Mouse (Mus musculus) fibroblast of lung, adult 2 months (primary cell): ENCODE results near the gene Olfr1416.
"Not testable (repeated sequence)": the region's sequence is repeated elsewhere in the genome, so short reads cannot be mapped to it uniquely, and the experiment has no call there.

ENCODE experiments used
- DNase-seq: peaks from one replicate; pipeline ENCODE4 v3.0.0-alpha.2; 2011; ENCODE audit warnings: low read depth

Gene Olfr1416

GRCm38 (mm10) chr1:92485013-92485412 is at the start of gene Olfr1416:
Gene Olfr1416 (minus strand): TSS chr1:92485113.
- no peak for DNase-seq

- DNase-seq: no peak
These were observed 38.9 kb upstream of the Olfr1416 start for GRCm38 (mm10) chr1:92523764-92524163.

DNA sequence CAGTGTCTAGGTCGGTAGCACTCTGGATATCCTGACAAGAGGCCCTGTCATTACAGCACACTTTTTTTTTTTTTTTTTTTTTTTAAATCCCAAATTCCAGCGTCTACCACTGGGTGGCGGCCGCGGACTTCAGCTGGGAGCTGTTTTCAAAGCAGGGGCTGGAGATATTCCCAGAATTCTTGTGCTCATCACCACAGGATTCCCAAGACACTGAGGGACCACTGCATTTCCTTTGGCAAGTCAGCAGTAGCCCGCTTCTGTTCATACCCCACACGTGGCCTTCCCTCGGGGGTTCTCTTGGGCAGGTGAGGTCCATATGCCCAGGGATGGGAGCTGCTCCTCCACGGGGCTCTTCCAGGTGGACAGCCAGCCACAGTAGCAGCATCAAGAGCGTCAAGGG is 36.5 kb upstream of the Olfr1416 start:
- DNase-seq: peak; percentile 30

GRCm38 (mm10) chr1:92519046-92519445 is 34.1 kb upstream of the Olfr1416 start:
- no peak for DNase-seq

DNA sequence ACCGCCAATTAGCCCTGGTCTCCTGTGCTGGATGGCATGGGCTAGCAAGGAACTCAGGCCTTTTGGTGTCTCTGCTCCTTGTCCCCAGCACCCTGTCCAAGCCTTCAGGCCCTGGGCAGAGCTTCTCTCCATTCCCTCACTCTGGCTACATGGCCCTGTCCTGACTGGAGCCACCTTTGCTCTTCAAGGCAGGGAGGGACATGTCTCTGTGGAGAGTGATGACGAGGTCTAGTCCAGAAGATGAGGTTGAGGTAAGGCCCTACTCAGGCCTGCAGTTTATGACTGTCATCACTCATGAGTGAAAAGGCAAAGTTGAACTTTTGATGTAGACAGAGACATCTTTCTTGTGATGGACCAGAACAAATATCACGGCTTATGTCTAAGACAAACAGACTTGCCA is 33.6 kb upstream of the Olfr1416 start, which contains the start of gene Olfr1414:
Gene Olfr1414 (minus strand): TSS at position 101 of the 400 bp plus-strand sequence.
- DNase-seq: no peak

DNA sequence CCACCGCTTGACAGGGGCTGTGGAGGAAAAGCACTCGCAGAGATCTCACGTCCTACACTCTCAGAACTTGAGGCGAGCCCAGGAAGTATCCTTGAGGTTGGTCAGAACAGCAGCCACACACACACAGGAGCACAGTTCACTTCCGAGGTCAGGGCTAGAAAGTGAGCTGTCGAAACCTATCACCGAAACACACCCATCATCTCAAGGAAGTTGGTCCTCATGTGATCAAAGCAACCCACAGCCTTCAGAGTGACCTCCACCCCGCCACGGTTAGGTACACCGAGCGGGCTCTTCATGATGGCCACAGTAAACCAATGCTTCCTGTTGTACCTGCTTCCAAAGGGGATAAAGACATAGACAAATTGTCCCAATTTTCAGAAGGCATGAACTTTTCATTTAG is 30.5 kb upstream of the Olfr1416 start:
- no peak for DNase-seq

- not testable (repeated sequence) for DNase-seq
These were observed 26.7 kb upstream of the Olfr1416 start for GRCm38 (mm10) chr1:92511646-92512045.

- no peak for DNase-seq
These were observed 11.1 kb upstream of the Olfr1416 start, which contains the start of gene Olfr1415 for GRCm38 (mm10) chr1:92496001-92496400. Gene Olfr1415 (minus strand): TSS chr1:92496101.

GRCm38 (mm10) chr1:92474066-92474578 is 10.8 kb downstream of the Olfr1416 start:
- no peak for DNase-seq

DNA sequence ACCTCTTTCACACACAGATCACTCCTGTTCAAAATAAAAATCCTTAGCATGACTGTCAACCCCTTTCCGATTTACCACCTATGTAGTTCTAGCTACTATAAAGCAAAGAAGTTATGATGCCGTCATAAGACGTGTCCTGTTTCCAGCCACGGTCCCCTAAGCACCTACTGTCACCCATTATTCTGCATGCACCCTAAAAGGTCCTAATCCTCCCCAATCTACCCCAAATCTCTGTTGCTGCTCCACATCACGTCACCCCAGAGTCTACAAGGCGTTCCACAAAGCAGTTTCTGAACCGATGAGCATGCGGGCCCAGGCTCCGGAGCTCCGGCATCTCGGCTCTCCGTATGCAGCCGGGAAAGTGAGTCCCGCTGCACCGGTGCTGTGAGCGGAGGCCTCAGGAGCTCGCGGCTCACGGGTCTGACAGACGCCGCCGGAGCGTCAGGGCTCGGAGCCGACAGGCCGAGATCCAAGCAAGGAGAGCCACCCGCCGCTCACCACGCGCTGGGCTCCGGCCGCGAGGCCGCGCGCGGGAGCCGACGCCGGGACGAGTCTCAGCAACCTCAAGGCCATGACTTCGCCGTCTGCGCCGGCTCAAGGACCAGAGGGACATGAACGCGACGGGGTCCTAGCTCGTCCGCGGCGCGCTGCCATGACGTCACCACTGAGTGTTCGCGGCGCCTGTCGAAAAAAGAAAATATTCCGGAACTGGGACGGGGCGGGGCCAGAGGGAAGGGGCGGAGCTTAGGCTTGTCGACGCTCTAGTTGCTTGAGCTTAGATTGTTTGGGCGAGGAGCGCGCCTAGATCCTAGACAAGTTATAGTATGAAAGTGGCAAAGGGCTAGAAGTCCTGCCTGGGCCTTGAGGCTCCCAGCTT is 11.5 kb downstream of the Olfr1416 start, which contains the start of gene Ndufa10:
Gene Ndufa10 (minus strand): TSS at position 696 of the 877 bp plus-strand sequence.
- peak; percentile 79 for DNase-seq

DNA sequence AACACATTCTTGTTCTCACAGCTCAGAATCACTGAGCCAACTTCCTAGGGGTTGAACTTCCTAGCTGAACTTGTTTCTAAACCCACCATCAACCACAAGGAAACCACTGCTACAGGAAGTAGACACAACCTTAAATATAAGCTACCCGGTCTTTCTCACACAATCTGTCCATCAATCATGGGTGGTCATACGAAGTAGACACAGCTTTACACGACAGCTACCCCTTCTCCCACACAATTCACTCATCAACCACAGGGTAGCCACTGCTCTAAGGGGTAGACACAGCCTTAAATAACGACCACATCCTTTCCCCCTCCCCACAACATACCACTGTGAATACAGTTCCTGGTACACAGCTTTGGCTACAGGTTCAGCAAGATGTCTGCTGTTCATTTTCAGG is 16.0 kb downstream of the Olfr1416 start:
- no peak for DNase-seq

GRCm38 (mm10) chr1:92458416-92458815 is 26.5 kb downstream of the Olfr1416 start:
- no peak for DNase-seq

DNA sequence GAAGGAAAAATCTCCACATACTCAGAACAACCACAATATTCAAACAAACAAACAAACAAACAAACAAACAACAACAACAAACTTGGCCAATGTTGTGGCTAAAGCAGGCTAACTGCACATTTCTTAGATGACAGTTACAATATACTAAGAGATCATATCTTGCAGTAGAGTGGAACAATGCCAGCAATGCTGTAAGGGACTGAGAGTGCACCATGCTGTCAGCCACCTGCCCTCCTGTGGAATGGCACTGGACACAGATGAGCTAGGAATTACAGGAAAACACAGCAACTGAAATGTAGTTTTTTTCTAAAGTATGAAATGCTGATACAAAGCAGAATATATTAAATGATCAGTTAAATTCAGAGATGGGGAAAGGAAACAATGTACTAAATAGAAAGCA is 27.2 kb downstream of the Olfr1416 start:
- no peak for DNase-seq

DNA sequence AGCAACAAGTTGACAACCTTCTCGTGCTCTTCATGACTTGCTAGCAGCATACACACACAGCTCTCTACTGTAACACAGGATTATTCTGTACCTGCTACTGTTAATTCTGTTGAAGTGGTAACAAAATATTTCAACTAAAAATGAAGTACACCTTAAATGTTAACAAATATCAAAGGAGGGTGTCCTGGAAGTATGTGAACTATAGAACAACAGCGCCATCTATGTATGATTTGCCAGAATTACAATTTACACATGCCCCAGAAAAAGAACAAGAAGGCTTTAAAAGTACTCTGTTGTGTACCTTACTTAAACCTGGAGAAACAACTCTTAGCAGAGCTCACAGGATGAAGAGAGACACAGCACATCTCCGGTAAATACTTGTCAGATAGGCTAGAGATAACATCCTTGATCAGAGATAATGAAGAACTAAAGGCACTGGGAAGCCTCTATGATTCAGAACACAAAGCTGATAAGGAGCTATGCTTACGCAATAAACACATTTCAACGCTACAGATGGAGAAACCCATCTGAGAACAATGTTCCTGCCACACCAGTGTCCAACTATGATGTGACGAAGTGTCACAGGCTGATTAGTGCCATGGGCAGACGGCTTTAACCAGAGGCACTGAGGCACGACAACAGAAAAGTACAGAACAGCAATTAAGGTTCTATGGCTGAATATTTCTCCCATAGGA is 31.0 kb downstream of the Olfr1416 start:
- no peak for DNase-seq

DNA sequence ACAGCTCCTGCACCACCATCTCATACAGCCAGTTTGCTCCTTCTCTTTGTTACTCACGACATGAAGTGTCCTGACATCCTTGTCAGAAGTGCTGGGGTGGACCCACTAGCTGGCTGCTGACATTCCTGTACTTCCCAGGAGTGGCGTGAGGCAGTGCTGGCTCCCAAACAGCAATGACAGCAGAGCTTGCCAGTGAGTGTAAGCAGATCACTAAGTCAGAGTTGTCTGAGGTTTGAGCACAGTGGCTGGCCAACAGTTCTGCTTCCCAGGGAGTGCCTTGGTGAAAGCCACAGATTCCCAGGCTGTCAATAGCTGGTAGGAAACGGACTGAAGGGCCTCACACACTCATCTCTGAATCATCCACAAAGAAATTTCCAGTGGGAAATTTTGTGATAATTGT is 36.6 kb downstream of the Olfr1416 start:
- peak; percentile 64 for DNase-seq

DNA sequence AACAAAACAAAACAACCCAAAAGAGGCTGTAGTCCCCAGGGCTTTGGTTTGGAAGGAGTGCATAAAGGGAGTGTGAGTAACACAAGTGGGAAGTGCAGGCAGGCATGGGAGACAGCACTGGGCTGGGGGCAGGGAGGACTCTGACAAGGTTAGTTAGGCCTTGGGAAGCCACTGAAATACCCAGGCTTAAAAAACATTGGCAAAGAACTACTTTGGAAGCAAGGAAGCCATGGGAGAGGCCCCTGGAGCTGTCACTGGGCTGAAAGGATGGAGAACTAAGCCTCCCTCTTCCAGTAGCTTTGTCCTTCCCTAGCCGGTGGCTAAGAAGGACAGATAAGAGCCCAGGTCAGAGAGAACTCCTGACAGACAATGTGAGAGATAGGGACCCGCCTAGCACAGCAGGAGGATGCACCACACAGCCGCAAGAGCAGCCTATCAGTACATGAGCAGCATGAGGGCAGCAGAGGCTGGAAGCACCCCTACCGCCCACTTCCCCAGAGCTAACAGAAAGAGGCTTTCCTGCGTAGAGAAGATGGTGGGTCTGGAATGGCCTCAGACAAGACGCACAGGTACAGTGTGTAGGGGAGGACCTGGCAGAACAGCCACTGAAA is 43.4 kb downstream of the Olfr1416 start:
- no peak for DNase-seq

- no peak for DNase-seq
These were observed 44.7 kb downstream of the Olfr1416 start for GRCm38 (mm10) chr1:92440066-92440750.

DNA sequence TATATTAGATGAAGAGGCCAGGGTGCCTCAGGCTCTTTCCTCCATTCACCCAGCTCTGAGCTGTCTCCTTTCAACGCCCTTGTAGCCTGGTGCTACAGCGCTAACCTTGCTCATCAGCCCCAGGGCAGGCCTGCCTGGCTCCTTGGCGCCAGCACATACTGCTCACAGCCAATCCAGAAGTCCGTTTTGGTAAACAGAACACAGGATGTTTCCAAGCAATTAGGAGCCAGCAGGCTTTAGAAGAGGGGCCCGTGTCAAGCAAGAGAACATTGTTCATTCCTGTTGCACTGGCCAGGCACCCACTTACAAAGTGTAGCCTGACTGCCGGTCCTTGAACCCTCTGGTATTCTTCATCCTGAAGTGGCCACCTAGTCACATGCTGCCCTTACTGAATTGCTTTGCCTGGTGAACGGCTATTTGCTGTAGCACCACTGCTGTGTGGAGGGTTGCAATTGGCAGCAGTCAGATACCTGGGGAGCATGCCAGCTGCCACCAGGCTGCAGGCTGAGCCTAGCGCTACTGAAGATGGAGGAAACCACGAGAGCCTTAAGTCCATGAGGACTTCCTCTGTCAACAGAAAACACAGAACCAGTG is 47.1 kb downstream of the Olfr1416 start:
- DNase-seq: no peak

GRCm38 (mm10) chr1:92436831-92437321 is 48.0 kb downstream of the Olfr1416 start:
- DNase-seq: no peak

DNA sequence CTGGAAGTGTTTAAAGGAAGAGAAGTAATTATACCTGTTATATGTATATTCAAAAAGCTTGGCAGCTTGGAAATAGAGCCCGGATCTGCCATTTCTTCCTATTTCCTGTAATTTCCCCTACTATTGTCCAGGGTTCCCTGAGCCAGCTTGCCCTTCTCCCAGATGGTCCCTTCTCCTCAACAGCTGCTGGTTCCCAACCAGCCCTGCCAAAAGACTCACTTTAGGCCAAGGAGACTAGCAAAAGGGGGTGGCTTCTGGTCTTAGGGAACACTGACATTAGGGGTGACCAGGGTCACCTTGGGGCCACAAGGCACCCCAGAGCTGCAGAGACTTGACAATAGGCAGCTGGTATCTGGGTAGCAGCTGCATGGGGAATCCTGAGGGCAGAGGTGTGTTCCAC is 49.9 kb downstream of the Olfr1416 start:
- DNase-seq: no peak

DNA sequence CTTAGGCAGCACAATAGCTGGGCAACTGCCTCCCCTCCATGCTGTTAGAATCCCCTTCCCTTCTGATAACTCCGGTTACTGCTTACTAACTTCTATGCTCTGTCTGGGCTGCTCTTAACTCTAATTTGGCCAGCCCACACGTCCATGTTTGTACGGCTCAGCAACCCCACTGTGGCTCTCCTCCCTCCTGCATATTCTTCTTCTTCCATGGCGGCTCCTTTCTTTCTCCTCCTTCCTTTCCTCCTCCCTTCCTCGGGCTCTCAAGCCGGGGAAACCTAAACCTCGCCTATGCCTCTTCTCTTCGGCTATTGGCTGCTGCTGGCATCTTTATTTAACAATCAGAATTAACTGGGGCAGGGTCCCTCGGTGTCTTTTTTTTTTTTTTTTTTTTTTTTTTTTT is 52.1 kb downstream of the Olfr1416 start:
- DNase-seq: no peak
